Mouse (Mus musculus): ENCODE results near the gene Itsn2. TPM values are rescaled to one million over a fixed set of nuclear protein-coding genes. Genes with fewer than 3 reads are reported as not detected.

Itsn2 gene
- polyA plus RNA-seq, 1 experiment from 2014 or later, result 43.0 TPM

DNA sequence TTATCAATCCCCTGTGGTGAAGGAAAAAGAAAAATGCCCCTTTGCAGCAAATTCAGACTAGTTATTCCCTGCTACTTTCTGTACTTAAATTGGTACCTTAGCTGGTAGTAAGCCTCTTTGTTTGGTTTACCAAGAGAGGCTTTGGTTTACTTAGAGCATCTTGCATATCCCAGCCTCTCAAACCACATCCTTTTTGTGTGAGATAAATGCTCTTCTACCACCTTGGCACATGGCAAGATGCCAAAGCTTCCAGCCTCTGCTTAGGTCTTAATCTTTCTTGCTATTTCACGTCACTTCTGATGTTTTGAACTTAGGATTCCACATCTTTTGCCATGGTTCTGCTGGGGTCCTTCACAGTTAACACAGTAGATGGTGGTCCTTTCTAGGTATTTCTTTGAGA is 31.8 kb downstream of the Itsn2 start:
- ATAC-seq (replicated peaks; ENCODE audit: low FRiP score) (no peak), DNase-seq (ENCODE audit: low spot score) (no peak)
- Histone ChIP-seq H3K27ac (ENCODE audit: low read depth, low read length) (no peak overlapping the region), H3K27me3 (replicated peaks; ENCODE audit: control insufficient read depth, insufficient read depth, low read length) (no peaks in the 10 kb centered on the region), H3K36me3 (ENCODE audit: control insufficient read depth, insufficient read depth, low read length) (no peaks in the 10 kb centered on the region), H3K9me3 (ENCODE audit: control insufficient read depth, low read length) (no peaks in the 10 kb centered on the region), H3K4me3 (ENCODE audit: low read depth, low read length) (no peak overlapping the region), H3K4me1 (replicated peaks; ENCODE audit: control insufficient read depth, insufficient read depth, low read length) (no peaks in the 10 kb centered on the region), H3K9ac (ENCODE audit: low read depth, low read length) (no peak overlapping the region), H3K4me2 (no peak overlapping the region)
- 57% methylated on average over 1 of the region's 1 CpGs for WGBS

- H3K9me3 ChIP-seq (ENCODE audit: control insufficient read depth, low read length), result no peaks in the 10 kb centered on the region
- H3K4me1 ChIP-seq (replicated peaks; ENCODE audit: control insufficient read depth, insufficient read depth, low read length), result no peaks in the 10 kb centered on the region
- no peak for ATAC-seq (replicated peaks; ENCODE audit: low FRiP score)
- H3K36me3 ChIP-seq (ENCODE audit: control insufficient read depth, insufficient read depth, low read length), result peaks cover 19% of the 10 kb centered on the region
- H3K9ac ChIP-seq (ENCODE audit: low read depth, low read length), result no peak overlapping the region
- H3K27ac ChIP-seq (ENCODE audit: low read depth, low read length), result no peak overlapping the region
- WGBS, result 92% methylated on average over 8 of the region's 8 CpGs
- DNase-seq (ENCODE audit: low spot score), result no peak
- no peak overlapping the region for H3K4me3 ChIP-seq (ENCODE audit: low read depth, low read length)
- no peak overlapping the region for H3K4me2 ChIP-seq
- H3K27me3 ChIP-seq (replicated peaks; ENCODE audit: control insufficient read depth, insufficient read depth, low read length), result no peaks in the 10 kb centered on the region
These were observed 40.5 kb downstream of the Itsn2 start for GRCm38 (mm10) chr12:4632957-4633356.

- 81% methylated on average over 1 of the region's 1 CpGs for WGBS
- no peaks in the 10 kb centered on the region for H3K4me1 ChIP-seq (replicated peaks; ENCODE audit: control insufficient read depth, insufficient read depth, low read length)
- H3K9me3 ChIP-seq (ENCODE audit: control insufficient read depth, low read length), result no peaks in the 10 kb centered on the region
- ATAC-seq (replicated peaks; ENCODE audit: low FRiP score) (no peak), DNase-seq (ENCODE audit: low spot score) (no peak)
- no peak overlapping the region for H3K4me3 ChIP-seq (ENCODE audit: low read depth, low read length)
- no peaks in the 10 kb centered on the region for H3K27me3 ChIP-seq (replicated peaks; ENCODE audit: control insufficient read depth, insufficient read depth, low read length)
- H3K27ac ChIP-seq (ENCODE audit: low read depth, low read length), result no peak overlapping the region
- H3K36me3 ChIP-seq (ENCODE audit: control insufficient read depth, insufficient read depth, low read length), result peaks cover 22% of the 10 kb centered on the region
- H3K9ac ChIP-seq (ENCODE audit: low read depth, low read length), result no peak overlapping the region
- no peak overlapping the region for H3K4me2 ChIP-seq
These were observed 46.0 kb downstream of the Itsn2 start for GRCm38 (mm10) chr12:4638438-4638837.

DNA sequence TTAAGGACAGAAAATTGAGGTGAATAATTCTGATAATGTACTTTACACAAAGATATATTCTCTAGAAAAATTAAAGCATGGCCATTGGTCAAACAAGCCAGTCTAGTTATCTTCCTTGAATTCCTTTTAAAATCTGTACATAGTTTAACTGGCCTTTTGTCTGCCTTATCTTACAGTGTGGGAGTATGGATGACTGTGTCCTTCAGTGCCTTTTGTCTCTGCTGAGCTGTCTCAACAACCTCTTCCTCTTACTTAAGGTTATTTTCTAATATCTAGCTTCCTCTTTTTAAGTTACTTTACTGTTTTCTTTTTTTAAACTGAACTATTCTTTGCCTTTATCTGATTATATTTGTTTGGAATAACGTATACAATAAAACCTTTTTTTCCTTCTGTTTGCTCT is 48.3 kb downstream of the Itsn2 start:
- 85% methylated on average over 1 of the region's 1 CpGs for WGBS

GRCm38 (mm10) chr12:4656813-4657212 is 64.4 kb downstream of the Itsn2 start:
- Histone ChIP-seq H3K4me1 (replicated peaks; ENCODE audit: control insufficient read depth, insufficient read depth, low read length) (no peaks in the 10 kb centered on the region), H3K4me2 (no peak overlapping the region), H3K27ac (ENCODE audit: low read depth, low read length) (no peak overlapping the region), H3K36me3 (ENCODE audit: control insufficient read depth, insufficient read depth, low read length) (peaks cover 8% of the 10 kb centered on the region; the same call in 1 of the 2 replicates), H3K9me3 (ENCODE audit: control insufficient read depth, low read length) (no peaks in the 10 kb centered on the region), H3K4me3 (ENCODE audit: low read depth, low read length) (no peak overlapping the region), H3K9ac (ENCODE audit: low read depth, low read length) (no peak overlapping the region), H3K27me3 (replicated peaks; ENCODE audit: control insufficient read depth, insufficient read depth, low read length) (no peaks in the 10 kb centered on the region)
- DNase-seq (ENCODE audit: low spot score) (no peak), ATAC-seq (replicated peaks; ENCODE audit: low FRiP score) (no peak)
- 52% methylated on average over 2 of the region's 2 CpGs for WGBS

More for the DNA sequence above, 48.3 kb downstream of the Itsn2 start:
- ATAC-seq (replicated peaks; ENCODE audit: low FRiP score) (no peak), DNase-seq (ENCODE audit: low spot score) (no peak)
- H3K9me3 ChIP-seq (ENCODE audit: control insufficient read depth, low read length), result no peaks in the 10 kb centered on the region
- no peaks in the 10 kb centered on the region for H3K27me3 ChIP-seq (replicated peaks; ENCODE audit: control insufficient read depth, insufficient read depth, low read length)
- no peak overlapping the region for H3K9ac ChIP-seq (ENCODE audit: low read depth, low read length)
- peaks cover 17% of the 10 kb centered on the region for H3K36me3 ChIP-seq (ENCODE audit: control insufficient read depth, insufficient read depth, low read length)
- H3K4me3 ChIP-seq (ENCODE audit: low read depth, low read length), result no peak overlapping the region
- H3K27ac ChIP-seq (ENCODE audit: low read depth, low read length), result no peak overlapping the region
- H3K4me2 ChIP-seq, result no peak overlapping the region
- no peaks in the 10 kb centered on the region for H3K4me1 ChIP-seq (replicated peaks; ENCODE audit: control insufficient read depth, insufficient read depth, low read length)

DNA sequence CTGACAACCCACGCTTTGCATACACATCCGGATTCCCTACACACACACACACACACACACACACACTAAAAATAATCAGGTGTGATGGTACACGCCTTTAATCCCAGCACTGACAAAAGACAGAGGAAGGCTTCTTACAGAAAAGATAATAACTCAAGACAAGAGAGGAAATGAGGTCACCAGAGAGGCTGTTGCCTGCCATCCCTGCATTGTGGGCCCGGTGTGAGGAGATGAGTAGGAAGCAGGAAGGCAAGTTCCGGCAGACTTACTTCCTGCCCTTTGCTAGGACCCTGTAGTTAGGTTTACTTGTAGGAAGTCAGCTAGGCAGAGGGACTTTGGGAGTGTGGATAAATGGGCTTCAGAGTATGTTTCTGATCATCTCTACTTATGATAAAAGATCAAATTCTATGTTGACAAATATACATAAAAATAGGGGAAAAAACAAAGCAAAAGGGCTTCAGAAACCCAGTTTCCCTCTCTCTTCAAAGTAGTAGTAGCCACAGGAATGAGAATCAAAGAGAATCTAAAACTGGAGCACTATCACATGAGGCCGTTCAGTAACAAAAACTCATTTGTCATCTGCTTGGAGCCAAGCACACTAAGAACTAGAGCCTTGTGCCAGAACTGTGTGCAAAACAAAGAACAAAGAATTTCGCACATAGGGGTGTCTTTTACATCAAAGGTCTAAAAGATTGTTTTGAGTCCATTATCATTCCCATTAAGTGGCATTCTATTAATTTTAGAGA is 72.7 kb downstream of the Itsn2 start:
- Histone ChIP-seq H3K9ac (ENCODE audit: low read depth, low read length) (no peak overlapping the region), H3K4me2 (no peak overlapping the region), H3K27ac (ENCODE audit: low read depth, low read length) (no peak overlapping the region), H3K4me3 (ENCODE audit: low read depth, low read length) (no peak overlapping the region), H3K9me3 (ENCODE audit: control insufficient read depth, low read length) (no peaks in the 10 kb centered on the region), H3K4me1 (replicated peaks; ENCODE audit: control insufficient read depth, insufficient read depth, low read length) (no peaks in the 10 kb centered on the region), H3K36me3 (ENCODE audit: control insufficient read depth, insufficient read depth, low read length) (peaks cover 11% of the 10 kb centered on the region), H3K27me3 (replicated peaks; ENCODE audit: control insufficient read depth, insufficient read depth, low read length) (no peaks in the 10 kb centered on the region)
- 61% methylated on average over 7 of the region's 7 CpGs for WGBS
- ATAC-seq (replicated peaks; ENCODE audit: low FRiP score) (no peak), DNase-seq (ENCODE audit: low spot score) (no peak)

- ATAC-seq (replicated peaks; ENCODE audit: low FRiP score) (no peak), DNase-seq (ENCODE audit: low spot score) (no peak)
- no peaks in the 10 kb centered on the region for H3K27me3 ChIP-seq (replicated peaks; ENCODE audit: control insufficient read depth, insufficient read depth, low read length)
- no peak overlapping the region for H3K9ac ChIP-seq (ENCODE audit: low read depth, low read length)
- no peak overlapping the region for H3K4me3 ChIP-seq (ENCODE audit: low read depth, low read length)
- H3K9me3 ChIP-seq (ENCODE audit: control insufficient read depth, low read length), result no peaks in the 10 kb centered on the region
- 87% methylated on average over 5 of the region's 5 CpGs for WGBS
- H3K4me2 ChIP-seq, result no peak overlapping the region
- no peaks in the 10 kb centered on the region for H3K4me1 ChIP-seq (replicated peaks; ENCODE audit: control insufficient read depth, insufficient read depth, low read length)
- H3K36me3 ChIP-seq (ENCODE audit: control insufficient read depth, insufficient read depth, low read length), result peaks cover 8% of the 10 kb centered on the region
- no peak overlapping the region for H3K27ac ChIP-seq (ENCODE audit: low read depth, low read length)
These were observed 73.2 kb downstream of the Itsn2 start for GRCm38 (mm10) chr12:4665675-4666037.

GRCm38 (mm10) chr12:4676336-4676735 is 83.9 kb downstream of the Itsn2 start:
- Histone ChIP-seq H3K27me3 (replicated peaks; ENCODE audit: control insufficient read depth, insufficient read depth, low read length) (no peaks in the 10 kb centered on the region), H3K4me2 (no peak overlapping the region), H3K9ac (ENCODE audit: low read depth, low read length) (no peak overlapping the region), H3K4me1 (replicated peaks; ENCODE audit: control insufficient read depth, insufficient read depth, low read length) (peaks cover 15% of the 10 kb centered on the region), H3K27ac (ENCODE audit: low read depth, low read length) (no peak overlapping the region), H3K9me3 (ENCODE audit: control insufficient read depth, low read length) (no peaks in the 10 kb centered on the region), H3K4me3 (ENCODE audit: low read depth, low read length) (no peak overlapping the region), H3K36me3 (ENCODE audit: control insufficient read depth, insufficient read depth, low read length) (peaks cover 7% of the 10 kb centered on the region; the same call in 1 of the 2 replicates)
- 81% methylated on average over 1 of the region's 1 CpGs for WGBS
- ATAC-seq (replicated peaks; ENCODE audit: low FRiP score), result no peak
- no peak for DNase-seq (ENCODE audit: low spot score)

- no peaks in the 10 kb centered on the region for H3K36me3 ChIP-seq (ENCODE audit: control insufficient read depth, insufficient read depth, low read length)
- ATAC-seq (replicated peaks; ENCODE audit: low FRiP score) (peak; percentile 100), DNase-seq (ENCODE audit: low spot score) (peak; percentile 52)
- H3K27me3 ChIP-seq (replicated peaks; ENCODE audit: control insufficient read depth, insufficient read depth, low read length), result no peaks in the 10 kb centered on the region
- peak overlapping the region; percentile 49 for H3K4me2 ChIP-seq
- peaks cover 23% of the 10 kb centered on the region for H3K4me1 ChIP-seq (replicated peaks; ENCODE audit: control insufficient read depth, insufficient read depth, low read length)
- H3K4me3 ChIP-seq (ENCODE audit: low read depth, low read length), result 0 out of 2 replicates have a peak overlapping the region, but pooled peaks have one; percentile 10
- WGBS, result 23% methylated on average over 4 of the region's 4 CpGs
- H3K9me3 ChIP-seq (ENCODE audit: control insufficient read depth, low read length), result no peaks in the 10 kb centered on the region
- H3K9ac ChIP-seq (ENCODE audit: low read depth, low read length), result peak overlapping the region; percentile 12
- H3K27ac ChIP-seq (ENCODE audit: low read depth, low read length), result peak overlapping the region; percentile 49
These were observed 87.5 kb downstream of the Itsn2 start for GRCm38 (mm10) chr12:4679971-4680370.
